ENCODE assay signal across 21 mouse cellular contexts in genomic region chr14:12560233-12560577, GRCm38 (mm10).
DNase-seq lines count a peak whose midpoint lies in the region; ATAC-seq and TF ChIP-seq lines count a peak whose summit lies in the region.
"Had no signal": no experiment of that assay in that cellular context is flagged by ENCODE, and none has a peak within 500 bp of the region (broad histone marks: within the 10 kb centered on the region; RNA-seq: fewer than 3 reads in every experiment).

No protein-coding gene starts in this region.

- intact Hi-C loops in heart, postnatal 14 days (cut with DNase I), result no loop called here

- peak; percentile 21; the same call in 1 of the 2 replicates for ATAC-seq in forebrain, postnatal 0 days
- no peak for ATAC-seq in forebrain, embryonic 11.5 days (replicated peaks; ENCODE audit: low FRiP score)
- no peak for ATAC-seq in hindbrain, embryonic 14.5 days (ENCODE audit: low FRiP score)
- ATAC-seq in neural tube, embryonic 12.5 days (ENCODE audit: low FRiP score, low read depth), result peak; percentile 59; the same call in 1 of the 2 replicates

- DNase-seq in forebrain, postnatal 0 days, result no peak
- no peak for DNase-seq in forebrain, embryonic 11.5 days (ENCODE audit: low spot score)
- no peak for DNase-seq in hindbrain, embryonic 14.5 days (ENCODE audit: low spot score)
- DNase-seq in mesoderm, embryonic 11.5 days (ENCODE audit: low read depth, low spot score), result peak; percentile 16
- DNase-seq in heart, adult 9 months (ENCODE audit: low spot score in 2 of 2), result no peak
- no peak for DNase-seq in heart, postnatal 14 days
- DNase-seq: cerebellum, adult 18-20 months; gastrocnemius, postnatal 14 days; heart, adult 2 months; kidney, adult 11 months; lung, adult 18-20 months; lung, postnatal 14 days; right cerebral cortex, postnatal 14 days; spleen, adult 18-20 months; thymus, postnatal 36 days had no signal

- no peaks in the 10 kb centered on the region for H3K9me3 ChIP-seq in forebrain, postnatal 0 days (ENCODE audit: low read length)
- H3K9me3 ChIP-seq in forebrain, embryonic 11.5 days (ENCODE audit: control insufficient read depth, low read length), result no peaks in the 10 kb centered on the region
- H3K9me3 ChIP-seq in hindbrain, embryonic 14.5 days (ENCODE audit: control insufficient read depth, low read length), result 0 out of 2 replicates have a peak, but pooled peaks cover 4% of the 10 kb centered on the region
- 0 out of 2 replicates have a peak, but pooled peaks cover 7% of the 10 kb centered on the region for H3K9me3 ChIP-seq in neural tube, embryonic 12.5 days
- H3K9me3 ChIP-seq: embryonic facial prominence, embryonic 12.5 days; heart, embryonic 15.5 days; megakaryocyte, embryonic 14.5 days had no signal

- H3K4me2 ChIP-seq in forebrain, postnatal 0 days (ENCODE audit: low read depth), result no peak overlapping the region
- no peak overlapping the region for H3K4me2 ChIP-seq in forebrain, embryonic 11.5 days (ENCODE audit: low read depth, low read length, severe bottlenecking)
- H3K4me2 ChIP-seq in hindbrain, embryonic 14.5 days (replicated peaks), result no peak overlapping the region
- no peak overlapping the region for H3K4me2 ChIP-seq in neural tube, embryonic 12.5 days (replicated peaks)
- H3K4me2 ChIP-seq: embryonic facial prominence, embryonic 12.5 days; heart, embryonic 15.5 days had no signal

- no peaks in the 10 kb centered on the region for H3K36me3 ChIP-seq in forebrain, postnatal 0 days (ENCODE audit: insufficient read depth)
- no peaks in the 10 kb centered on the region for H3K36me3 ChIP-seq in forebrain, embryonic 11.5 days (ENCODE audit: control insufficient read depth, insufficient read depth, low read length)
- H3K36me3 ChIP-seq in hindbrain, embryonic 14.5 days (replicated peaks; ENCODE audit: control insufficient read depth, insufficient read depth), result no peaks in the 10 kb centered on the region
- H3K36me3 ChIP-seq in neural tube, embryonic 12.5 days, result no peaks in the 10 kb centered on the region
- H3K36me3 ChIP-seq: embryonic facial prominence, embryonic 12.5 days; heart, embryonic 15.5 days had no signal

- H3K27ac ChIP-seq in forebrain, postnatal 0 days (ENCODE audit: low read depth, low read length), result no peak overlapping the region
- no peak overlapping the region for H3K27ac ChIP-seq in forebrain, embryonic 11.5 days (ENCODE audit: low read depth, low read length)
- H3K27ac ChIP-seq in hindbrain, embryonic 14.5 days, result peak overlapping the region; percentile 73
- no peak overlapping the region for H3K27ac ChIP-seq in neural tube, embryonic 12.5 days
- H3K27ac ChIP-seq: embryonic facial prominence, embryonic 12.5 days; heart, adult 2 months; heart, embryonic 15.5 days; kidney, postnatal 0 days had no signal

- WGBS in forebrain, postnatal 0 days, result 52% methylated on average over 1 of the region's 1 CpGs
- 73% methylated on average over 1 of the region's 1 CpGs for WGBS in forebrain, embryonic 11.5 days
- 52% methylated on average over 1 of the region's 1 CpGs for WGBS in hindbrain, embryonic 14.5 days
- WGBS in neural tube, embryonic 12.5 days, result 67% methylated on average over 1 of the region's 1 CpGs

- H3K4me1 ChIP-seq in forebrain, postnatal 0 days (ENCODE audit: insufficient read depth), result no peaks in the 10 kb centered on the region
- H3K4me1 ChIP-seq in forebrain, embryonic 11.5 days (replicated peaks; ENCODE audit: control insufficient read depth, insufficient read depth, low read length), result no peaks in the 10 kb centered on the region
- peaks cover 22% of the 10 kb centered on the region for H3K4me1 ChIP-seq in hindbrain, embryonic 14.5 days (replicated peaks; ENCODE audit: control insufficient read depth, insufficient read depth, low read length)
- peaks cover 6% of the 10 kb centered on the region for H3K4me1 ChIP-seq in neural tube, embryonic 12.5 days
- H3K4me1 ChIP-seq: heart, embryonic 15.5 days; megakaryocyte, embryonic 14.5 days had no signal

- no peak for TF ChIP-seq CTCF in forebrain, postnatal 0 days (IDR thresholded peaks at IDR 0.05; ENCODE audit: low read depth)

- no peak overlapping the region for H3K4me3 ChIP-seq in forebrain, postnatal 0 days (ENCODE audit: low read depth, low read length)
- no peak overlapping the region for H3K4me3 ChIP-seq in forebrain, embryonic 11.5 days (ENCODE audit: low read depth, low read length)
- no peak overlapping the region for H3K4me3 ChIP-seq in hindbrain, embryonic 14.5 days (replicated peaks; ENCODE audit: low read length)
- H3K4me3 ChIP-seq in neural tube, embryonic 12.5 days, result no peak overlapping the region
- H3K4me3 ChIP-seq: embryonic facial prominence, embryonic 12.5 days; erythroblast, embryonic 14.5 days; heart, adult 2 months; heart, embryonic 15.5 days; megakaryocyte, embryonic 14.5 days had no signal

- no peak overlapping the region for H3K9ac ChIP-seq in forebrain, postnatal 0 days
- H3K9ac ChIP-seq in forebrain, embryonic 11.5 days (ENCODE audit: low read length), result no peak overlapping the region
- no peak overlapping the region for H3K9ac ChIP-seq in hindbrain, embryonic 14.5 days
- no peak overlapping the region for H3K9ac ChIP-seq in neural tube, embryonic 12.5 days
- H3K9ac ChIP-seq: embryonic facial prominence, embryonic 12.5 days; heart, embryonic 15.5 days had no signal

- H3K27me3 ChIP-seq in forebrain, postnatal 0 days (ENCODE audit: insufficient read depth, low read length), result no peaks in the 10 kb centered on the region
- H3K27me3 ChIP-seq in forebrain, embryonic 11.5 days (ENCODE audit: control insufficient read depth, insufficient read depth, low read length), result no peaks in the 10 kb centered on the region
- no peaks in the 10 kb centered on the region for H3K27me3 ChIP-seq in hindbrain, embryonic 14.5 days (ENCODE audit: control insufficient read depth, insufficient read depth, low read length)
- H3K27me3 ChIP-seq in neural tube, embryonic 12.5 days (replicated peaks), result no peaks in the 10 kb centered on the region
- H3K27me3 ChIP-seq: embryonic facial prominence, embryonic 12.5 days; heart, embryonic 15.5 days; megakaryocyte, embryonic 14.5 days had no signal

Comparison
In these comparisons a context has a peak if more than half of its experiments do, and no peak if none do; other contexts are left out.
1. ATAC-seq: peak in forebrain, postnatal 0 days (single experiment) and neural tube, embryonic 12.5 days (single experiment); none in forebrain, embryonic 11.5 days (single experiment) and hindbrain, embryonic 14.5 days (single experiment).